24 mouse cellular contexts compared by ENCODE assay signal in the genomic region with DNA sequence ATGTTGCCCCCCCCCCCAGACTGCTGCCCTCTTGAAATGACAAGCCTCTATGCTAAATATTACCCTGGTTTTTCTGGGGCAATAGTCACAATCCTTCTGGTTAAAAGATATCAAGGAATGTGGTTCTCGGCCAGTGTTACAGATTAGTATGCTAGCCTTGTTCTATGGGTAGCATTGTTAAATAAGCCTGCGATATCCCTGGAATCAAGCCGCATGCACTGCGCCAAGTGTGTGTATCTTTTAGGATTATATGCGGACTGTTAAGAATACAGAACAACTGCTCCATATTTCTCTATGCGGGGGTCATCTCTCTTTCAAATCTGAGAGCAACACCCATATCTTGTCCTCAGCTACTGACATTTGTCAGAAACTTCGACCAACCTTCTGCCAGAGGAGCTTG.
DNase-seq lines count a peak whose midpoint lies in the region; ATAC-seq lines count a peak whose summit lies in the region.
"Had no signal": no experiment of that assay in that cellular context is flagged by ENCODE, and none has a peak within 500 bp of the region (broad histone marks: within the 10 kb centered on the region; RNA-seq: fewer than 3 reads in every experiment).

No protein-coding gene starts in this region.

- H3K4me1 ChIP-seq in hindbrain, embryonic 11.5 days (replicated peaks; ENCODE audit: control insufficient read depth, insufficient read depth, low read length) = 0 out of 2 replicates have a peak, but pooled peaks cover 3% of the 10 kb centered on the region
- peaks cover 6% of the 10 kb centered on the region for H3K4me1 ChIP-seq in hindbrain, embryonic 16.5 days (ENCODE audit: control insufficient read depth, insufficient read depth, low read depth, low read length)
- peaks cover 26% of the 10 kb centered on the region for H3K4me1 ChIP-seq in forebrain, embryonic 12.5 days
- H3K4me1 ChIP-seq in hindbrain, embryonic 13.5 days (replicated peaks) = peaks cover 20% of the 10 kb centered on the region
- H3K4me1 ChIP-seq in midbrain, embryonic 15.5 days = peaks cover 20% of the 10 kb centered on the region
- H3K4me1 ChIP-seq: heart, embryonic 13.5 days; liver, embryonic 12.5 days had no signal

- peak; percentile 51; the same call in 1 of the 2 replicates for ATAC-seq in hindbrain, embryonic 11.5 days (ENCODE audit: low FRiP score)
- ATAC-seq in hindbrain, embryonic 16.5 days = no peak
- ATAC-seq in forebrain, embryonic 12.5 days (ENCODE audit: low FRiP score) = peak; percentile 57; the same call in 1 of the 2 replicates
- 0 out of 2 replicates have a peak, but pooled peaks have one; percentile 64 for ATAC-seq in hindbrain, embryonic 13.5 days (ENCODE audit: low FRiP score)
- peak; percentile 69 for ATAC-seq in midbrain, embryonic 15.5 days (replicated peaks)
- ATAC-seq: liver, embryonic 12.5 days had no signal

- intact Hi-C loops in heart, postnatal 36 days (cut with DNase I) = no loop called here

- no peak overlapping the region for H3K4me3 ChIP-seq in hindbrain, embryonic 11.5 days (ENCODE audit: low read depth, low read length)
- H3K4me3 ChIP-seq in hindbrain, embryonic 16.5 days (ENCODE audit: low read length) = no peak overlapping the region
- no peak overlapping the region for H3K4me3 ChIP-seq in forebrain, embryonic 12.5 days (replicated peaks)
- H3K4me3 ChIP-seq in hindbrain, embryonic 13.5 days = no peak overlapping the region
- no peak overlapping the region for H3K4me3 ChIP-seq in midbrain, embryonic 15.5 days
- H3K4me3 ChIP-seq: heart, embryonic 13.5 days; layer of hippocampus, adult 2 months; limb, embryonic 12.5 days; liver, embryonic 12.5 days; lung, embryonic 15.5 days had no signal

- no peak overlapping the region for H3K27ac ChIP-seq in hindbrain, embryonic 11.5 days (ENCODE audit: low read depth, low read length)
- no peak overlapping the region for H3K27ac ChIP-seq in hindbrain, embryonic 16.5 days (ENCODE audit: low read depth, low read length)
- H3K27ac ChIP-seq in forebrain, embryonic 12.5 days = no peak overlapping the region
- peak overlapping the region; percentile 40; the same call in 1 of the 2 replicates for H3K27ac ChIP-seq in hindbrain, embryonic 13.5 days
- no peak overlapping the region for H3K27ac ChIP-seq in midbrain, embryonic 15.5 days
- H3K27ac ChIP-seq: heart, embryonic 13.5 days; kidney, postnatal 0 days; layer of hippocampus, adult 2 months; limb, embryonic 12.5 days; liver, embryonic 12.5 days; lung, embryonic 15.5 days; macrophage had no signal

- no peaks in the 10 kb centered on the region for H3K9me3 ChIP-seq in hindbrain, embryonic 11.5 days (ENCODE audit: control insufficient read depth, low read length)
- H3K9me3 ChIP-seq in hindbrain, embryonic 16.5 days (ENCODE audit: control insufficient read depth, low read length) = no peaks in the 10 kb centered on the region
- H3K9me3 ChIP-seq in forebrain, embryonic 12.5 days = no peaks in the 10 kb centered on the region
- no peaks in the 10 kb centered on the region for H3K9me3 ChIP-seq in hindbrain, embryonic 13.5 days
- no peaks in the 10 kb centered on the region for H3K9me3 ChIP-seq in midbrain, embryonic 15.5 days
- H3K9me3 ChIP-seq: heart, embryonic 13.5 days; limb, embryonic 12.5 days; liver, embryonic 12.5 days; lung, embryonic 15.5 days had no signal

- DNase-seq in hindbrain, embryonic 11.5 days (ENCODE audit: low spot score) = no peak
- DNase-seq in heart, postnatal 36 days = no peak
- no peak for DNase-seq in layer of hippocampus, postnatal 14 days (ENCODE audit: low spot score in 2 of 2)
- DNase-seq in kidney, adult 18-20 months = no peak
- DNase-seq: adrenal gland, postnatal 36 days; cerebellum, adult 2 months; cerebellum, postnatal 36 days; gastrocnemius, postnatal 10 days; heart, adult 18-20 months; right cerebral cortex, postnatal 14 days; spleen, adult 18-20 months; thymus, postnatal 25 days had no signal

- H3K36me3 ChIP-seq in hindbrain, embryonic 11.5 days (ENCODE audit: control insufficient read depth, insufficient read depth, low read length) = no peaks in the 10 kb centered on the region
- no peaks in the 10 kb centered on the region for H3K36me3 ChIP-seq in hindbrain, embryonic 16.5 days (ENCODE audit: control insufficient read depth, insufficient read depth, low read length)
- H3K36me3 ChIP-seq in forebrain, embryonic 12.5 days (replicated peaks) = no peaks in the 10 kb centered on the region
- H3K36me3 ChIP-seq in hindbrain, embryonic 13.5 days = no peaks in the 10 kb centered on the region
- no peaks in the 10 kb centered on the region for H3K36me3 ChIP-seq in midbrain, embryonic 15.5 days (replicated peaks)
- H3K36me3 ChIP-seq: heart, embryonic 13.5 days; limb, embryonic 12.5 days; liver, embryonic 12.5 days; lung, embryonic 15.5 days had no signal

- H3K9ac ChIP-seq in hindbrain, embryonic 11.5 days (ENCODE audit: low read depth, low read length) = no peak overlapping the region
- H3K9ac ChIP-seq in hindbrain, embryonic 16.5 days (ENCODE audit: low read depth, low read length) = no peak overlapping the region; the same call in 1 of the 2 replicates
- no peak overlapping the region for H3K9ac ChIP-seq in forebrain, embryonic 12.5 days
- no peak overlapping the region for H3K9ac ChIP-seq in hindbrain, embryonic 13.5 days
- H3K9ac ChIP-seq in midbrain, embryonic 15.5 days = no peak overlapping the region
- H3K9ac ChIP-seq: heart, embryonic 13.5 days; limb, embryonic 12.5 days; liver, embryonic 12.5 days; lung, embryonic 15.5 days had no signal

- no peak overlapping the region for H3K4me2 ChIP-seq in hindbrain, embryonic 11.5 days (replicated peaks; ENCODE audit: low read depth, low read length)
- no peak overlapping the region for H3K4me2 ChIP-seq in hindbrain, embryonic 16.5 days (ENCODE audit: low read length)
- no peak overlapping the region; the same call in 1 of the 2 replicates for H3K4me2 ChIP-seq in forebrain, embryonic 12.5 days
- H3K4me2 ChIP-seq in hindbrain, embryonic 13.5 days = peak overlapping the region; percentile 32; the same call in 1 of the 2 replicates
- peak overlapping the region; percentile 17; the same call in 1 of the 2 replicates for H3K4me2 ChIP-seq in midbrain, embryonic 15.5 days
- H3K4me2 ChIP-seq: heart, embryonic 13.5 days; limb, embryonic 12.5 days; liver, embryonic 12.5 days; lung, embryonic 15.5 days had no signal

- H3K27me3 ChIP-seq in hindbrain, embryonic 11.5 days (ENCODE audit: control insufficient read depth, insufficient read depth, low read length) = no peaks in the 10 kb centered on the region
- H3K27me3 ChIP-seq in hindbrain, embryonic 16.5 days (replicated peaks; ENCODE audit: control insufficient read depth, insufficient read depth, low read length) = no peaks in the 10 kb centered on the region
- no peaks in the 10 kb centered on the region for H3K27me3 ChIP-seq in forebrain, embryonic 12.5 days
- H3K27me3 ChIP-seq in hindbrain, embryonic 13.5 days = no peaks in the 10 kb centered on the region
- no peaks in the 10 kb centered on the region for H3K27me3 ChIP-seq in midbrain, embryonic 15.5 days (replicated peaks)
- H3K27me3 ChIP-seq: CH12.LX; heart, embryonic 13.5 days; liver, embryonic 12.5 days had no signal

- 51% methylated on average over 7 of the region's 7 CpGs for WGBS in hindbrain, embryonic 11.5 days
- 36% methylated on average over 7 of the region's 7 CpGs for WGBS in hindbrain, embryonic 16.5 days
- 32% methylated on average over 7 of the region's 7 CpGs for WGBS in forebrain, embryonic 12.5 days
- WGBS in hindbrain, embryonic 13.5 days = 40% methylated on average over 7 of the region's 7 CpGs
- 16% methylated on average over 7 of the region's 7 CpGs for WGBS in midbrain, embryonic 15.5 days

Comparison
In these comparisons a context has a peak if more than half of its experiments do, and no peak if none do; other contexts are left out.
1. H3K4me2 ChIP-seq: peak in hindbrain, embryonic 13.5 days (single experiment) and midbrain, embryonic 15.5 days (single experiment); none in hindbrain, embryonic 11.5 days (single experiment), hindbrain, embryonic 16.5 days (single experiment) and forebrain, embryonic 12.5 days (single experiment).